Mouse (Mus musculus) heart, embryonic 14.5 days (tissue): ENCODE measurements around the gene Rprd1b. TPM values are rescaled to one million over a fixed set of nuclear protein-coding genes. Genes with fewer than 3 reads are reported as not detected.

Experiments
- ATAC-seq: fragments of 200-750 bp; cut with Nextera tagmentation; 2 replicates; pipeline ENCODE4 v1.8.0; 2017; ENCODE audit warnings: low read depth, moderate TSS enrichment; ENCODE audit not compliant: insufficient number of reproducible peaks, insufficient read depth, low FRiP score
- H3K27ac ChIP-seq, 2 experiments: fragments of 200-500 bp in 1 of 2; fragments of 300-500 bp in 1 of 2; sonication (generic) in 1 of 2; replicated peaks in 1 of 2; 2 replicates each; pipeline ENCODE4 v1.5.1; 2012 to 2014; ENCODE audit warnings: low read depth in 2 of 2, low read length in 2 of 2, control low read depth in 1 of 2, mild to moderate bottlenecking in 1 of 2, mixed read lengths in 1 of 2; ENCODE audit not compliant: control insufficient read depth in 1 of 2, insufficient read depth in 1 of 2
- H3K27me3 ChIP-seq: fragments of 300-500 bp; sonication (generic); 2 replicates; pipeline ENCODE4 v1.6.1; 2014; ENCODE audit warnings: mild to moderate bottlenecking, low read length, control low read depth; ENCODE audit not compliant: control insufficient read depth, insufficient read depth
- H3K36me3 ChIP-seq: fragments of 300-500 bp; sonication (generic); 2 replicates; pipeline ENCODE4 v1.6.1; 2014; ENCODE audit warnings: mild to moderate bottlenecking, control low read depth, low read length, mixed read lengths; ENCODE audit not compliant: control insufficient read depth, insufficient read depth
- H3K4me1 ChIP-seq, 2 experiments: fragments of 200-500 bp in 1 of 2; fragments of 300-500 bp in 1 of 2; sonication (generic) in 1 of 2; 2 replicates each; pipeline ENCODE4 v1.6.1; 2012 to 2014; ENCODE audit warnings: low read length in 2 of 2, control low read depth in 1 of 2, mixed read lengths in 1 of 2; ENCODE audit not compliant: control insufficient read depth in 2 of 2, insufficient read depth in 2 of 2
- H3K4me2 ChIP-seq: fragments of 300-500 bp; sonication (generic); 2 replicates; pipeline ENCODE4 v1.6.1; 2014; ENCODE audit warnings: mild to moderate bottlenecking, low read length
- H3K4me3 ChIP-seq, 2 experiments: fragments of 200-500 bp in 1 of 2; fragments of 300-500 bp in 1 of 2; sonication (generic) in 1 of 2; 2 replicates each; pipeline ENCODE4 v1.5.1; 2012 to 2014; ENCODE audit warnings: low read length in 2 of 2, mild to moderate bottlenecking in 2 of 2, control low read depth in 1 of 2, low read depth in 1 of 2, moderate library complexity in 1 of 2; ENCODE audit not compliant: control insufficient read depth in 1 of 2, insufficient read depth in 1 of 2
- H3K9ac ChIP-seq: fragments of 300-500 bp; sonication (generic); 2 replicates; pipeline ENCODE4 v1.6.1; 2014; ENCODE audit warnings: mild to moderate bottlenecking, low read length
- H3K9me3 ChIP-seq: fragments of 300-500 bp; sonication (generic); 2 replicates; pipeline ENCODE4 v1.6.1; 2016; ENCODE audit warnings: low read length, control low read depth; ENCODE audit not compliant: control insufficient read depth
- WGBS: fragments of 180-500 bp; shearing (Covaris S2); extraction: QIAGEN DNeasy Blood & Tissue Kit; methylation state at CpG from one replicate; pipeline ENCODE4 v1.1.7; 2014; 5-methylcytosine and 5-hydroxymethylcytosine counted together
- polyA plus RNA-seq: library from polyadenylated mRNA; unstranded; fragments of >200 nt; fragmentation: Nextera tagmentation; extraction: Ambion mirVana; gene quantifications from 2 replicates; pipeline ENCODE4 v1.2.1, GENCODE M21; 2014

The Rprd1b gene
- polyA plus RNA-seq: 25.8 and 28.4 TPM in 2 replicates

- Histone ChIP-seq H3K4me1 (peaks cover 9 to 28% of the 10 kb centered on the region in 2 experiments), H3K27ac (peak within 1 kb of the TSS; percentile 89 to 95), H3K9ac (peak within 1 kb of the TSS; percentile 94), H3K36me3 (peaks cover 5% of the 10 kb centered on the region; the same call in 1 of the 2 replicates), H3K4me3 (peak within 1 kb of the TSS; percentile 77 to 84), H3K4me2 (peak within 1 kb of the TSS; percentile 78), H3K27me3 (no peaks in the 10 kb centered on the region), H3K9me3 (no peaks in the 10 kb centered on the region)
- peak; percentile 93 for ATAC-seq
- under 1% methylated on average over 52 of the region's 52 CpGs for WGBS
Measured at GRCm38 (mm10) chr2:158028354-158028863, at the start of gene Rprd1b, which contains the start of gene Tti1. Rprd1b (plus strand) TSS chr2:158028497. Tti1 (minus strand) TSS chr2:158028433.

GRCm38 (mm10) chr2:157979241-157979640 lies 49.1 kb upstream of the Rprd1b start:
- peaks cover 5 to 7% of the 10 kb centered on the region in 2 experiments; a peak in 3 of 4 replicates for H3K4me1 ChIP-seq
- no peak overlapping the region for H3K4me3 ChIP-seq
- no peak overlapping the region for H3K27ac ChIP-seq
- no peak overlapping the region for H3K9ac ChIP-seq
- no peak for ATAC-seq
- H3K27me3 ChIP-seq: peaks cover 15% of the 10 kb centered on the region
- H3K9me3 ChIP-seq: no peaks in the 10 kb centered on the region
- H3K36me3 ChIP-seq: peaks cover 17% of the 10 kb centered on the region
- no peak overlapping the region for H3K4me2 ChIP-seq
- 57% methylated on average over 5 of the region's 5 CpGs for WGBS

- H3K9me3 ChIP-seq: no peaks in the 10 kb centered on the region
- WGBS: 79% methylated on average over 3 of the region's 3 CpGs
Measured at GRCm38 (mm10) chr2:157982727-157983126, 45.6 kb upstream of the Rprd1b start.

GRCm38 (mm10) chr2:157983276-157983675 lies 45.0 kb upstream of the Rprd1b start:
- no peak for ATAC-seq
- Histone ChIP-seq H3K27ac (no peak overlapping the region), H3K4me2 (no peak overlapping the region), H3K9ac (no peak overlapping the region), H3K4me1 (peaks cover 21 to 24% of the 10 kb centered on the region in 2 experiments), H3K9me3 (no peaks in the 10 kb centered on the region), H3K36me3 (peaks cover 17% of the 10 kb centered on the region), H3K4me3 (no peak overlapping the region), H3K27me3 (no peaks in the 10 kb centered on the region)
- WGBS: 89% methylated on average over 4 of the region's 4 CpGs

More at GRCm38 (mm10) chr2:157982727-157983126, 45.6 kb upstream of the Rprd1b start:
- H3K9ac ChIP-seq: no peak overlapping the region
- no peak for ATAC-seq
- peaks cover 17% of the 10 kb centered on the region for H3K36me3 ChIP-seq
- no peak overlapping the region for H3K27ac ChIP-seq
- H3K27me3 ChIP-seq: no peaks in the 10 kb centered on the region
- no peak overlapping the region for H3K4me2 ChIP-seq
- peaks cover 19% of the 10 kb centered on the region in 2 experiments for H3K4me1 ChIP-seq
- no peak overlapping the region for H3K4me3 ChIP-seq

- H3K27me3 ChIP-seq: no peaks in the 10 kb centered on the region
- ATAC-seq: no peak
- H3K27ac ChIP-seq: peak overlapping the region; percentile 72 to 79
- no peaks in the 10 kb centered on the region for H3K9me3 ChIP-seq
- peak overlapping the region; percentile 28; the same call in 1 of the 2 replicates for H3K4me2 ChIP-seq
- no peak overlapping the region for H3K4me3 ChIP-seq
- 0 out of 2 replicates have a peak overlapping the region, but pooled peaks have one; percentile 13 for H3K9ac ChIP-seq
- H3K4me1 ChIP-seq: peaks cover 15 to 26% of the 10 kb centered on the region in 2 experiments
- 29% methylated on average over 4 of the region's 4 CpGs for WGBS
- H3K36me3 ChIP-seq: peaks cover 23% of the 10 kb centered on the region
Measured at GRCm38 (mm10) chr2:157985611-157986010, 42.7 kb upstream of the Rprd1b start.

- no peak overlapping the region for H3K9ac ChIP-seq
- no peaks in the 10 kb centered on the region for H3K9me3 ChIP-seq
- no peak for ATAC-seq
- peaks cover 15 to 26% of the 10 kb centered on the region in 2 experiments for H3K4me1 ChIP-seq
- no peaks in the 10 kb centered on the region for H3K27me3 ChIP-seq
- H3K27ac ChIP-seq: no peak overlapping the region
- H3K4me3 ChIP-seq: no peak overlapping the region
- H3K36me3 ChIP-seq: peaks cover 21% of the 10 kb centered on the region
- 77% methylated on average over 6 of the region's 6 CpGs for WGBS
- H3K4me2 ChIP-seq: no peak overlapping the region
Measured at GRCm38 (mm10) chr2:157986235-157986634, 42.1 kb upstream of the Rprd1b start.

- no peak overlapping the region for H3K4me3 ChIP-seq
- H3K27ac ChIP-seq: no peak overlapping the region
- peaks cover 15 to 26% of the 10 kb centered on the region in 2 experiments for H3K4me1 ChIP-seq
- ATAC-seq: no peak
- WGBS: 32% methylated on average over 7 of the region's 7 CpGs
- H3K9ac ChIP-seq: no peak overlapping the region
- H3K9me3 ChIP-seq: no peaks in the 10 kb centered on the region
- peaks cover 33% of the 10 kb centered on the region for H3K36me3 ChIP-seq
- H3K4me2 ChIP-seq: no peak overlapping the region
- no peaks in the 10 kb centered on the region for H3K27me3 ChIP-seq
Measured at GRCm38 (mm10) chr2:157988416-157989190, 39.7 kb upstream of the Rprd1b start.
